Mouse (Mus musculus): ENCODE data around the gene Cstad. TPM values are rescaled to one million over a fixed set of nuclear protein-coding genes. Genes with fewer than 3 reads are reported as not detected.

Cstad gene
- polyA plus RNA-seq, 1 experiment from 2014 or later, result 0.47 TPM

- peaks cover 88% of the 10 kb centered on the region for H3K4me1 ChIP-seq
Measured at GRCm38 (mm10) chr2:30655746-30656145, 60.9 kb downstream of the Cstad start.

GRCm38 (mm10) chr2:30656711-30657555, 62.1 kb downstream of the Cstad start:
- 47% methylated on average over 13 of the region's 13 CpGs for WGBS
- Histone ChIP-seq H3K9me3 (no peaks in the 10 kb centered on the region), H3K9ac (0 out of 2 replicates have a peak overlapping the region, but pooled peaks have one; percentile 59), H3K4me2 (no peak overlapping the region), H3K27me3 (no peaks in the 10 kb centered on the region), H3K36me3 (replicated peaks) (no peaks in the 10 kb centered on the region), H3K4me3 (replicated peaks) (no peak overlapping the region), H3K4me1 (peaks cover 88% of the 10 kb centered on the region), H3K27ac (peak overlapping the region; percentile 99)
- ATAC-seq (ENCODE audit: low FRiP score), result no peak

More at GRCm38 (mm10) chr2:30655746-30656145, 60.9 kb downstream of the Cstad start:
- no peaks in the 10 kb centered on the region for H3K36me3 ChIP-seq (replicated peaks)
- no peak overlapping the region for H3K4me2 ChIP-seq
- no peak for ATAC-seq (ENCODE audit: low FRiP score)
- no peak overlapping the region for H3K4me3 ChIP-seq (replicated peaks)
- no peaks in the 10 kb centered on the region for H3K9me3 ChIP-seq
- no peaks in the 10 kb centered on the region for H3K27me3 ChIP-seq
- no peak overlapping the region for H3K9ac ChIP-seq
- 88% methylated on average over 5 of the region's 5 CpGs for WGBS
- 0 out of 2 replicates have a peak overlapping the region, but pooled peaks have one; percentile 15 for H3K27ac ChIP-seq

GRCm38 (mm10) chr2:30657674-30658479, 63.0 kb downstream of the Cstad start:
- ATAC-seq (ENCODE audit: low FRiP score), result peak; percentile 53
- WGBS, result under 1% methylated on average over 42 of the region's 42 CpGs
- H3K27me3 ChIP-seq, result no peaks in the 10 kb centered on the region
- H3K4me2 ChIP-seq, result peak overlapping the region; percentile 55
- H3K27ac ChIP-seq, result peak overlapping the region; percentile 99
- peak overlapping the region; percentile 32 for H3K4me3 ChIP-seq (replicated peaks)
- no peaks in the 10 kb centered on the region for H3K9me3 ChIP-seq
- H3K9ac ChIP-seq, result peak overlapping the region; percentile 59
- no peaks in the 10 kb centered on the region for H3K36me3 ChIP-seq (replicated peaks)
- H3K4me1 ChIP-seq, result peaks cover 79% of the 10 kb centered on the region

- WGBS, result under 1% methylated on average over 38 of the region's 45 CpGs
- no peaks in the 10 kb centered on the region for H3K27me3 ChIP-seq
- peak; percentile 86 for ATAC-seq (ENCODE audit: low FRiP score)
- H3K9ac ChIP-seq, result peak overlapping the region; percentile 65
- no peaks in the 10 kb centered on the region for H3K9me3 ChIP-seq
- peak overlapping the region; percentile 99 for H3K27ac ChIP-seq
- peak overlapping the region; percentile 32 for H3K4me3 ChIP-seq (replicated peaks)
- peak overlapping the region; percentile 55 for H3K4me2 ChIP-seq
- no peaks in the 10 kb centered on the region for H3K36me3 ChIP-seq (replicated peaks)
- H3K4me1 ChIP-seq, result peaks cover 75% of the 10 kb centered on the region
Measured at GRCm38 (mm10) chr2:30658480-30658843, 63.6 kb downstream of the Cstad start.

Other genes with a start within 250 kb of the Cstad start
- gene Sh3glb2, start 235.7 kb upstream of the Cstad start, polyA plus RNA-seq (2016; fragmentation: Nextera tagmentation; extraction: Ambion mirVana), result 99.8 and 110 TPM in 2 replicates
- gene Miga2, start 230.8 kb upstream of the Cstad start, polyA plus RNA-seq (2016; fragmentation: Nextera tagmentation; extraction: Ambion mirVana), result 24.4 and 25.2 TPM in 2 replicates
- 51.4 and 52.3 TPM in 2 replicates for gene Dolpp1, start 202.8 kb upstream of the Cstad start, polyA plus RNA-seq (2016; fragmentation: Nextera tagmentation; extraction: Ambion mirVana)
- gene Crat, start 179.2 kb upstream of the Cstad start, polyA plus RNA-seq (2016; fragmentation: Nextera tagmentation; extraction: Ambion mirVana), result 22.5 and 23.0 TPM in 2 replicates
- 131 and 144 TPM in 2 replicates for gene Ptpa, start 179.0 kb upstream of the Cstad start, polyA plus RNA-seq (2016; fragmentation: Nextera tagmentation; extraction: Ambion mirVana)
- gene Ier5l, start 120.8 kb upstream of the Cstad start, polyA plus RNA-seq (2016; fragmentation: Nextera tagmentation; extraction: Ambion mirVana), result 2.3 and 2.7 TPM in 2 replicates
- 4.2 and 4.5 TPM in 2 replicates for gene 1700001O22Rik, start 208.6 kb downstream of the Cstad start, polyA plus RNA-seq (2016; fragmentation: Nextera tagmentation; extraction: Ambion mirVana)
- gene Ntmt1, start 212.8 kb downstream of the Cstad start, polyA plus RNA-seq (2016; fragmentation: Nextera tagmentation; extraction: Ambion mirVana), result 101 and 104 TPM in 2 replicates
- gene Asb6, start 235.3 kb downstream of the Cstad start, polyA plus RNA-seq (2016; fragmentation: Nextera tagmentation; extraction: Ambion mirVana), result 36.4 and 39.4 TPM in 2 replicates
- gene Prrx2, start 239.9 kb downstream of the Cstad start, polyA plus RNA-seq (2016; fragmentation: Nextera tagmentation; extraction: Ambion mirVana), result 16.0 and 19.8 TPM in 2 replicates